Comparison of ENCODE assay signal across 10 mouse cellular contexts in genomic region chr6:134188719-134189118, GRCm38 (mm10).
DNase-seq lines count a peak whose midpoint lies in the region; ATAC-seq and TF ChIP-seq lines count a peak whose summit lies in the region.
"Had no signal": no experiment of that assay in that cellular context is flagged by ENCODE, and none has a peak within 500 bp of the region (broad histone marks: within the 10 kb centered on the region; RNA-seq: fewer than 3 reads in every experiment).

No protein-coding gene starts in this region.

- no peaks in the 10 kb centered on the region for H3K27me3 ChIP-seq in embryonic facial prominence, embryonic 11.5 days (ENCODE audit: control insufficient read depth, insufficient read depth, low read length)
- H3K27me3 ChIP-seq in embryonic facial prominence, embryonic 10.5 days (replicated peaks; ENCODE audit: low read depth, poor library complexity, severe bottlenecking), result no peaks in the 10 kb centered on the region
- no peaks in the 10 kb centered on the region for H3K27me3 ChIP-seq in hindbrain, postnatal 0 days (ENCODE audit: insufficient read depth, low read length)
- no peaks in the 10 kb centered on the region for H3K27me3 ChIP-seq in hindbrain, embryonic 13.5 days
- no peaks in the 10 kb centered on the region for H3K27me3 ChIP-seq in midbrain, embryonic 16.5 days (ENCODE audit: control insufficient read depth, insufficient read depth, low read depth, low read length)
- H3K27me3 ChIP-seq in midbrain, embryonic 15.5 days (replicated peaks), result no peaks in the 10 kb centered on the region

- H3K4me1 ChIP-seq in embryonic facial prominence, embryonic 11.5 days (ENCODE audit: control insufficient read depth, insufficient read depth, low read length), result no peaks in the 10 kb centered on the region
- peaks cover 25% of the 10 kb centered on the region for H3K4me1 ChIP-seq in embryonic facial prominence, embryonic 10.5 days
- H3K4me1 ChIP-seq in hindbrain, postnatal 0 days (ENCODE audit: insufficient read depth, low read length), result peaks cover 12% of the 10 kb centered on the region
- H3K4me1 ChIP-seq in hindbrain, embryonic 13.5 days (replicated peaks), result peaks cover 37% of the 10 kb centered on the region
- peaks cover 14% of the 10 kb centered on the region for H3K4me1 ChIP-seq in midbrain, embryonic 16.5 days (ENCODE audit: control insufficient read depth, insufficient read depth, low read length)
- peaks cover 20% of the 10 kb centered on the region for H3K4me1 ChIP-seq in midbrain, embryonic 15.5 days

- no peak for DNase-seq in embryonic facial prominence, embryonic 11.5 days (ENCODE audit: low spot score)
- no peak for DNase-seq in embryonic facial prominence, embryonic 10.5 days (ENCODE audit: low spot score)
- DNase-seq in hindbrain, postnatal 0 days (ENCODE audit: low spot score), result no peak
- DNase-seq in cerebellum, adult 18-20 months, result no peak
- DNase-seq in gastrocnemius, adult 18-20 months (ENCODE audit: low spot score), result no peak
- DNase-seq: cerebellum, adult 11 months; right cerebral cortex, adult 18-20 months had no signal

- H3K9ac ChIP-seq in embryonic facial prominence, embryonic 11.5 days (replicated peaks; ENCODE audit: low read length), result no peak overlapping the region
- H3K9ac ChIP-seq in hindbrain, postnatal 0 days (replicated peaks; ENCODE audit: low read length), result no peak overlapping the region
- no peak overlapping the region for H3K9ac ChIP-seq in hindbrain, embryonic 13.5 days
- H3K9ac ChIP-seq in midbrain, embryonic 16.5 days (ENCODE audit: low read depth, low read length), result no peak overlapping the region
- H3K9ac ChIP-seq in midbrain, embryonic 15.5 days, result no peak overlapping the region

- no peak overlapping the region for H3K4me3 ChIP-seq in embryonic facial prominence, embryonic 11.5 days (ENCODE audit: low read depth, low read length)
- no peak overlapping the region for H3K4me3 ChIP-seq in embryonic facial prominence, embryonic 10.5 days
- H3K4me3 ChIP-seq in hindbrain, postnatal 0 days (ENCODE audit: low read length), result no peak overlapping the region
- H3K4me3 ChIP-seq in hindbrain, embryonic 13.5 days, result no peak overlapping the region
- no peak overlapping the region for H3K4me3 ChIP-seq in midbrain, embryonic 16.5 days (ENCODE audit: low read depth, low read length)
- no peak overlapping the region for H3K4me3 ChIP-seq in midbrain, embryonic 15.5 days

- no peak overlapping the region for H3K27ac ChIP-seq in embryonic facial prominence, embryonic 11.5 days (replicated peaks; ENCODE audit: low read depth, low read length)
- H3K27ac ChIP-seq in embryonic facial prominence, embryonic 10.5 days (replicated peaks), result no peak overlapping the region
- peak overlapping the region; percentile 58; the same call in 1 of the 2 replicates for H3K27ac ChIP-seq in hindbrain, postnatal 0 days
- no peak overlapping the region; the same call in 1 of the 2 replicates for H3K27ac ChIP-seq in hindbrain, embryonic 13.5 days
- H3K27ac ChIP-seq in midbrain, embryonic 16.5 days (ENCODE audit: low read length), result no peak overlapping the region
- no peak overlapping the region for H3K27ac ChIP-seq in midbrain, embryonic 15.5 days

- 0 out of 2 replicates have a peak, but pooled peaks have one; percentile 32 for ATAC-seq in embryonic facial prominence, embryonic 11.5 days (replicated peaks; ENCODE audit: insufficient number of reproducible peaks, low FRiP score, low TSS enrichment, low read depth)
- ATAC-seq in hindbrain, postnatal 0 days, result no peak
- ATAC-seq in hindbrain, embryonic 13.5 days (ENCODE audit: low FRiP score), result no peak
- 0 out of 2 replicates have a peak, but pooled peaks have one; percentile 15 for ATAC-seq in midbrain, embryonic 16.5 days
- ATAC-seq in midbrain, embryonic 15.5 days (replicated peaks), result no peak

- TF ChIP-seq CTCF in hindbrain, postnatal 0 days (IDR thresholded peaks at IDR 0.05; ENCODE audit: low read depth), result no peak

- WGBS in embryonic facial prominence, embryonic 11.5 days, result 35% methylated on average over 3 of the region's 3 CpGs
- WGBS in embryonic facial prominence, embryonic 10.5 days, result 42% methylated on average over 3 of the region's 3 CpGs
- WGBS in hindbrain, postnatal 0 days, result 40% methylated on average over 3 of the region's 3 CpGs
- 34% methylated on average over 3 of the region's 3 CpGs for WGBS in hindbrain, embryonic 13.5 days
- WGBS in midbrain, embryonic 16.5 days, result 40% methylated on average over 3 of the region's 3 CpGs
- 42% methylated on average over 3 of the region's 3 CpGs for WGBS in midbrain, embryonic 15.5 days

- H3K36me3 ChIP-seq in embryonic facial prominence, embryonic 11.5 days (replicated peaks; ENCODE audit: control insufficient read depth, insufficient read depth, low read depth, low read length), result no peaks in the 10 kb centered on the region
- 0 out of 2 replicates have a peak, but pooled peaks cover 2% of the 10 kb centered on the region for H3K36me3 ChIP-seq in embryonic facial prominence, embryonic 10.5 days (replicated peaks)
- no peaks in the 10 kb centered on the region for H3K36me3 ChIP-seq in hindbrain, postnatal 0 days (ENCODE audit: insufficient read depth, low read length)
- H3K36me3 ChIP-seq in hindbrain, embryonic 13.5 days, result no peaks in the 10 kb centered on the region
- no peaks in the 10 kb centered on the region for H3K36me3 ChIP-seq in midbrain, embryonic 16.5 days (ENCODE audit: control insufficient read depth, insufficient read depth, low read length)
- H3K36me3 ChIP-seq in midbrain, embryonic 15.5 days (replicated peaks), result no peaks in the 10 kb centered on the region

- H3K9me3 ChIP-seq in embryonic facial prominence, embryonic 11.5 days (replicated peaks; ENCODE audit: control insufficient read depth, low read length), result no peaks in the 10 kb centered on the region
- no peaks in the 10 kb centered on the region for H3K9me3 ChIP-seq in embryonic facial prominence, embryonic 10.5 days
- H3K9me3 ChIP-seq in hindbrain, postnatal 0 days (ENCODE audit: low read length), result no peaks in the 10 kb centered on the region
- H3K9me3 ChIP-seq in hindbrain, embryonic 13.5 days, result no peaks in the 10 kb centered on the region
- H3K9me3 ChIP-seq in midbrain, embryonic 16.5 days (replicated peaks; ENCODE audit: control insufficient read depth, low read length, poor library complexity, severe bottlenecking), result no peaks in the 10 kb centered on the region
- H3K9me3 ChIP-seq in midbrain, embryonic 15.5 days, result no peaks in the 10 kb centered on the region

- no peak overlapping the region for H3K4me2 ChIP-seq in embryonic facial prominence, embryonic 11.5 days (ENCODE audit: low read depth, low read length)
- H3K4me2 ChIP-seq in hindbrain, postnatal 0 days (ENCODE audit: low read depth, low read length), result no peak overlapping the region
- H3K4me2 ChIP-seq in hindbrain, embryonic 13.5 days, result no peak overlapping the region
- no peak overlapping the region for H3K4me2 ChIP-seq in midbrain, embryonic 16.5 days (ENCODE audit: low read length)
- H3K4me2 ChIP-seq in midbrain, embryonic 15.5 days, result no peak overlapping the region

Comparison
In these comparisons a context has a peak if more than half of its experiments do, and no peak if none do; other contexts are left out.
1. ATAC-seq: peak in embryonic facial prominence, embryonic 11.5 days (single experiment) and midbrain, embryonic 16.5 days (single experiment); none in hindbrain, postnatal 0 days (single experiment), hindbrain, embryonic 13.5 days (single experiment) and midbrain, embryonic 15.5 days (single experiment).